Mouse (Mus musculus): ENCODE results near the gene Otop2. TPM values are rescaled to one million over a fixed set of nuclear protein-coding genes. Genes with fewer than 3 reads are reported as not detected.

The Otop2 gene
- polyA plus RNA-seq, 1 experiment from 2014 or later, result not detected

- no peaks in the 10 kb centered on the region for H3K9me3 ChIP-seq (ENCODE audit: control insufficient read depth, low read length)
- H3K4me1 ChIP-seq (ENCODE audit: control insufficient read depth, insufficient read depth, low read length), result peaks cover 17% of the 10 kb centered on the region
- H3K4me3 ChIP-seq (replicated peaks; ENCODE audit: low read depth, low read length), result no peak overlapping the region
- no peak overlapping the region for H3K4me2 ChIP-seq (ENCODE audit: low read length)
- H3K9ac ChIP-seq (replicated peaks; ENCODE audit: low read length), result no peak overlapping the region
- WGBS, result 92% methylated on average over 7 of the region's 7 CpGs
- DNase-seq (no peak), ATAC-seq (ENCODE audit: low FRiP score, low TSS enrichment) (no peak)
- H3K36me3 ChIP-seq (ENCODE audit: control insufficient read depth, insufficient read depth, low read length), result no peaks in the 10 kb centered on the region
- H3K27me3 ChIP-seq (ENCODE audit: control insufficient read depth, insufficient read depth, low read length), result no peaks in the 10 kb centered on the region
- no peak overlapping the region for H3K27ac ChIP-seq (replicated peaks; ENCODE audit: low read depth, low read length)
Measured at GRCm38 (mm10) chr11:115377854-115378253, 70.9 kb downstream of the Otop2 start.

- WGBS, result 13% methylated on average over 9 of the region's 9 CpGs
- H3K9me3 ChIP-seq (ENCODE audit: control insufficient read depth, low read length), result no peaks in the 10 kb centered on the region
- no peaks in the 10 kb centered on the region for H3K27me3 ChIP-seq (ENCODE audit: control insufficient read depth, insufficient read depth, low read length)
- no peaks in the 10 kb centered on the region for H3K36me3 ChIP-seq (ENCODE audit: control insufficient read depth, insufficient read depth, low read length)
- peak overlapping the region; percentile 97; the same call in 1 of the 2 replicates for H3K27ac ChIP-seq (replicated peaks; ENCODE audit: low read depth, low read length)
- peak overlapping the region; percentile 90 for H3K4me2 ChIP-seq (ENCODE audit: low read length)
- ATAC-seq (ENCODE audit: low FRiP score, low TSS enrichment) (no peak), DNase-seq (peak; percentile 21)
- H3K4me1 ChIP-seq (ENCODE audit: control insufficient read depth, insufficient read depth, low read length), result peaks cover 30% of the 10 kb centered on the region
- H3K9ac ChIP-seq (replicated peaks; ENCODE audit: low read length), result no peak overlapping the region; the same call in 1 of the 2 replicates
- H3K4me3 ChIP-seq (replicated peaks; ENCODE audit: low read depth, low read length), result peak overlapping the region; percentile 91
Measured at GRCm38 (mm10) chr11:115381276-115381675, 74.3 kb downstream of the Otop2 start.

Other genes starting within 250 kb of the Otop2 start
- gene Cd300e, start 245.0 kb upstream of the Otop2 start, polyA plus RNA-seq (2014; fragmentation: Nextera tagmentation; extraction: Ambion mirVana), result not detected in 2 replicates
- gene Rab37, start 215.7 kb upstream of the Otop2 start, polyA plus RNA-seq (2014; fragmentation: Nextera tagmentation; extraction: Ambion mirVana), result 0.26 and 0.83 TPM in 2 replicates
- not detected in 2 replicates for gene Cd300lf, start 173.2 kb upstream of the Otop2 start, polyA plus RNA-seq (2014; fragmentation: Nextera tagmentation; extraction: Ambion mirVana)
- gene Slc9a3r1, start 143.8 kb upstream of the Otop2 start, polyA plus RNA-seq (2014; fragmentation: Nextera tagmentation; extraction: Ambion mirVana), result 44.3 and 46.6 TPM in 2 replicates
- gene Tmem104, start 119.7 kb upstream of the Otop2 start, polyA plus RNA-seq (2014; fragmentation: Nextera tagmentation; extraction: Ambion mirVana), result 10.9 and 14.9 TPM in 2 replicates
- gene Nat9, start 119.3 kb upstream of the Otop2 start, polyA plus RNA-seq (2014; fragmentation: Nextera tagmentation; extraction: Ambion mirVana), result 17.4 and 21.2 TPM in 2 replicates
- 0.12 and 0.49 TPM in 2 replicates for gene Grin2c, start 39.9 kb upstream of the Otop2 start, polyA plus RNA-seq (2014; fragmentation: Nextera tagmentation; extraction: Ambion mirVana)
- gene Fdxr, start 30.1 kb upstream of the Otop2 start, polyA plus RNA-seq (2014; fragmentation: Nextera tagmentation; extraction: Ambion mirVana), result 15.0 and 15.9 TPM in 2 replicates
- gene Fads6, start 9.5 kb upstream of the Otop2 start, polyA plus RNA-seq (2014; fragmentation: Nextera tagmentation; extraction: Ambion mirVana), result 0.72 and 1.4 TPM in 2 replicates
- gene Ush1g, start 14.9 kb downstream of the Otop2 start, polyA plus RNA-seq (2014; fragmentation: Nextera tagmentation; extraction: Ambion mirVana), result 0.08 and 0.16 TPM in 2 replicates
- 0.54 and 1.4 TPM in 2 replicates for gene Otop3, start 27.6 kb downstream of the Otop2 start, polyA plus RNA-seq (2014; fragmentation: Nextera tagmentation; extraction: Ambion mirVana)
- 43.3 and 52.6 TPM in 2 replicates for gene Hid1, start 60.6 kb downstream of the Otop2 start, polyA plus RNA-seq (2014; fragmentation: Nextera tagmentation; extraction: Ambion mirVana)
- 27.1 and 29.5 TPM in 2 replicates for gene Cdr2l, start 74.8 kb downstream of the Otop2 start, polyA plus RNA-seq (2014; fragmentation: Nextera tagmentation; extraction: Ambion mirVana)
- 222 and 223 TPM in 2 replicates for gene Mrpl58, start 96.6 kb downstream of the Otop2 start, polyA plus RNA-seq (2014; fragmentation: Nextera tagmentation; extraction: Ambion mirVana)
- 838 and 924 TPM in 2 replicates for gene Atp5h, start 112.8 kb downstream of the Otop2 start, polyA plus RNA-seq (2014; fragmentation: Nextera tagmentation; extraction: Ambion mirVana)
- 37.3 and 41.6 TPM in 2 replicates for gene Kctd2, start 113.0 kb downstream of the Otop2 start, polyA plus RNA-seq (2014; fragmentation: Nextera tagmentation; extraction: Ambion mirVana)
- gene Trim80, start 133.4 kb downstream of the Otop2 start, polyA plus RNA-seq (2014; fragmentation: Nextera tagmentation; extraction: Ambion mirVana), result not detected in 2 replicates
- not detected in 2 replicates for gene Slc16a5, start 155.3 kb downstream of the Otop2 start, polyA plus RNA-seq (2014; fragmentation: Nextera tagmentation; extraction: Ambion mirVana)
- gene Armc7, start 168.5 kb downstream of the Otop2 start, polyA plus RNA-seq (2014; fragmentation: Nextera tagmentation; extraction: Ambion mirVana), result 16.3 and 16.7 TPM in 2 replicates
- gene Nt5c, start 184.7 kb downstream of the Otop2 start, polyA plus RNA-seq (2014; fragmentation: Nextera tagmentation; extraction: Ambion mirVana), result 93.9 and 110 TPM in 2 replicates
- 1,631 and 1,863 TPM in 2 replicates for gene Jpt1, start 207.2 kb downstream of the Otop2 start, polyA plus RNA-seq (2014; fragmentation: Nextera tagmentation; extraction: Ambion mirVana)
- gene Sumo2, start 229.1 kb downstream of the Otop2 start, polyA plus RNA-seq (2014; fragmentation: Nextera tagmentation; extraction: Ambion mirVana), result 1,242 and 1,259 TPM in 2 replicates

Data from midbrain, embryonic 14.5 days (tissue).